Mouse (Mus musculus): ENCODE measurements around the gene Emc3. TPM values are rescaled to one million over a fixed set of nuclear protein-coding genes. Genes with fewer than 3 reads are reported as not detected.

The Emc3 gene
- total RNA-seq (2015) (60.4 and 64.5 TPM in 2 replicates), total RNA-seq (2017) (31.7 and 34.5 TPM in 2 replicates)

- peak; percentile 97 for ATAC-seq (replicated peaks; ENCODE audit: poor library complexity)
Measured at GRCm38 (mm10) chr6:113530932-113531839, at the start of gene Emc3, which contains the start of gene Fancd2. Emc3 (minus strand) TSS chr6:113531652. Fancd2 (plus strand) TSS chr6:113531682.

DNA sequence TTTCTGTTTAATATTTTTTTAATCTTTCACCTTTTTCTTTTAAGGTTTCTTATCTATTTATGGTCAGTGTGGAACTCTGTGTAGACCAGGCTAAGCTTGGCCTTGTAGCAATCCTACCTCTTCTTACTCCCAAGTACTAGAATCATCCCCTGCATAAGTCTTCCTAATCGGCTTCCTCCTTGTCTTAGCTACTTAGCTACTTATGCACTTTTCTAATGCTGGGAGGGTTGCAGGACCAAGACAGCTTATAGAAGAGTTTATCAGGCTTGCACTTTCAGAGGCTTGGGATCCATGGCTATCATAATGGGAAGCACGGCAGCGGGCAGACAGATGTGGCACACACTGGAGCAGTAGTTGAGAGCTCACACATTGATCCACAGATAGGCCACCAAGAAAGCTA is 47.9 kb upstream of the Emc3 start:
- ATAC-seq (replicated peaks; ENCODE audit: poor library complexity): no peak

DNA sequence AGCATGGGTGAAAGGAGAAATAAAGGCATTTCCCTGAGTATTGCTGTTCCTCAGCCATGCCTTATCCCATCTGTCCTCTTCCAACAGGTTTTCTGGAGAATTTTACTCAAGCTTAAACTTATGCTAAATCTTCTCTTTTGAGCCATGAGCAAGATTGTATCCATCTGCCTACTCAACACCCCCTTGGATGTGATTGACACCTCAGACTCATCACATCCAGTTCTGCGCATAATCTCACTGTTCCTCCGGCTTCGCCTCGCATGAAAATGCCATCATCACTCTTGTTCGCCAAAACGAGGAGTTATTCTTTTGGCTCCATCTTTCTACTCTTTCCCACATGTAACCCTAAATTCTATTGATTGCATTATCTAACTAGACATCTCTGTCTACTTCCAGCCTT is 44.6 kb upstream of the Emc3 start:
- no peak for ATAC-seq (replicated peaks; ENCODE audit: poor library complexity)

GRCm38 (mm10) chr6:113564557-113564956 is 33.1 kb upstream of the Emc3 start:
- ATAC-seq (replicated peaks; ENCODE audit: poor library complexity): no peak

DNA sequence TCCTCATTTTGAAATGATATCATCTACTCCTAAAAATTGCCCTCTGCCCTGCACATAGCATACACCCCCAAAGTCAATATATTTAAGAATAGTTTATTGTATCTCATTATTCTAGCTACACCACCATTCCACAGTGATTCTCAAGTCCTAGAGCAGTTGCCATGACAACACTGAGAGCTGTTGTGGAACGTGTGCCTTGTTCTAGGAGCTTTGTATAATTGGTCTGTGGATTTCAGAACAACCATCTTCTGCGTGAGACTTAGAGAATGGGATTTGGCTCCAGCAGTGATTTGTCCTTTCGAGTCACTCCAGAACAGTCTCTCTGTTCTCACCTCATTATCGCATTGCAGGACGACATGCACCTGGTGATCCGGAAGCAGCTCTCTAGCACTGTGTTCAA is 28.3 kb upstream of the Emc3 start:
- no peak for ATAC-seq (replicated peaks; ENCODE audit: poor library complexity)

- peak; percentile 86 for ATAC-seq (replicated peaks; ENCODE audit: poor library complexity)
Measured at GRCm38 (mm10) chr6:113543906-113544481, 12.5 kb upstream of the Emc3 start.

GRCm38 (mm10) chr6:113541610-113542009 is 10.2 kb upstream of the Emc3 start:
- no peak for ATAC-seq (replicated peaks; ENCODE audit: poor library complexity)

DNA sequence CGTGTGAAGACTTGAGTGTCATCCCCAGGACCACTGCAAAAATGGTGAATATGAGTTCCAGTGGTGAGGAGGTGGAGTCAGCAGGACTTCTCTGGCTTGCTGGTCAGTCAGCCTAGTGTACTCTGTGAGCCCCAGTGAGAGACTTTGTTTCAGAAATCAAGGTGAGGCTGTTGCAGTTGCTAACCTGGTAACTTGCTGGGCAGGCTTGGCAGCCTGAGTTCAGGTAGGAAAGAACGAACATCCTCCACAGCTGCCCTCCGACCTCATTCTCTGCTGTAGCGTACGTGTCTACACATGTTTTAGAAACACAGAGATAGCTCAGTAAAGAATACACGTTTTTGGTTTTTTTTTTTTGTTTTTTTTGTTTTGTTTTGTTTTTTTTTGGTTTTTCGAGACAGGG is 3.4 kb upstream of the Emc3 start:
- no peak for ATAC-seq (replicated peaks; ENCODE audit: poor library complexity)

- ATAC-seq (replicated peaks; ENCODE audit: poor library complexity): no peak
Measured at GRCm38 (mm10) chr6:113531840-113532404, 470 bp upstream of the Emc3 start.

DNA sequence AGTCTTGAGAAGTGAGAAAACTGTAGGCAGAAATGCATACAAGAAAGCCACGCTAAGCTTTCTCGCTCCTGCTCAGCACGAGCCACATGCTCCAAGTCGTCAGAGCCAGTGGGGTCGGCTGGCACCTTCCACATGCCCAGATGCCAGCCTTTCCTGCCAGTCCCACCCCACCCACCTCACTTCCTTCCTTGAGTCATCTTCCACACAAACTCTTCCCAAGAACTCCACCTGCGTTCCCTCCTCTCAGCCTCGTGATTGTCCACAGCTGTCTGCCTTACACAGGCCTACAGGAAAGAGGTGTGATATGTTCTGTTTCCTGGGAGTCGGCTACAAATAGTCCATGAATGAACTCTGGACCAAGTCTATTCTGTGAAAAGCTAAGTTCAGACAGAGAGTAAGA is 8.0 kb downstream of the Emc3 start:
- no peak for ATAC-seq (replicated peaks; ENCODE audit: poor library complexity)

DNA sequence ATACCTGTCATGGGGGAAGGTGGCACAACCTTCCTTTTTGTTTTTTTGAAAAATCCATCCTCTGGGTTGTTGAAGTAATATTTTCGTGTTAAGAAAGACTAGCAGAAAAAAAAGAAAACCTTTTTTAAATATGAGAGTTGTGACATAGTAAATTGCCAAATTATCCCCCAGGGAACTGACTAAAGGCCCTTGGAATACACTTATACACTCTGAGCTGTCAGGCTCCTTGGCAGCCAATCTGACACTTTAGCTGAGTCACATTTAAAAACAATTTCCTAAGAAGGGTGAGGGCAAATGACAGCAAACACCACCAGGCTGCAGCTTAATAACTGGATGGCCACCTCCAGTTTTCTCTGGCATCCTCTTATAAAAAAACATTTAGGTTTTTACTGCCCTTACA is 9.1 kb downstream of the Emc3 start:
- no peak for ATAC-seq (replicated peaks; ENCODE audit: poor library complexity)

- peak; percentile 75 for ATAC-seq (replicated peaks; ENCODE audit: poor library complexity)
Measured at GRCm38 (mm10) chr6:113517434-113518080, 13.9 kb downstream of the Emc3 start.

DNA sequence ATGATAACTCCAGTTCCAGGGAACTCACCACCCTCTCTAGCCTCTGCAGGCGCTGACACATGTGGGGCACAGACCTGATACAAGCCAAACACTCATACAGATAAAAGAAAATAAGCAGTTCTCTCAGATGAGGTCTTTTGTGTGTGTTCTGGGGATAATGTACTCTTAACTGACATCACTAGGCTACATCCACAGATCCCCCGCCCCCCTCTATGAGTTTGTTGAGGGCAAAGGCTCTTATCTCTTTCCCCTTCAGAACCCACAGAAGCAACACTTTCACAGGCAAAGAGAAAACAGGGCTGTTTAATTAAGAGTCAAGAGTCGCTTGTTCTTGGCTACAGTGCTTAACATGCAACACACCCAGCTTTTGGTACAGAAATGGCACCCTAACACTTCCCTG is 16.9 kb downstream of the Emc3 start:
- peak; percentile 70 for ATAC-seq (replicated peaks; ENCODE audit: poor library complexity)

- ATAC-seq (replicated peaks; ENCODE audit: poor library complexity): no peak
Measured at GRCm38 (mm10) chr6:113513944-113514343, 17.5 kb downstream of the Emc3 start.

GRCm38 (mm10) chr6:113508947-113509280 is 22.5 kb downstream of the Emc3 start:
- no peak for ATAC-seq (replicated peaks; ENCODE audit: poor library complexity)

- ATAC-seq (replicated peaks; ENCODE audit: poor library complexity): peak; percentile 44; the same call in 1 of the 2 replicates
Measured at GRCm38 (mm10) chr6:113508272-113508946, 23.0 kb downstream of the Emc3 start.

DNA sequence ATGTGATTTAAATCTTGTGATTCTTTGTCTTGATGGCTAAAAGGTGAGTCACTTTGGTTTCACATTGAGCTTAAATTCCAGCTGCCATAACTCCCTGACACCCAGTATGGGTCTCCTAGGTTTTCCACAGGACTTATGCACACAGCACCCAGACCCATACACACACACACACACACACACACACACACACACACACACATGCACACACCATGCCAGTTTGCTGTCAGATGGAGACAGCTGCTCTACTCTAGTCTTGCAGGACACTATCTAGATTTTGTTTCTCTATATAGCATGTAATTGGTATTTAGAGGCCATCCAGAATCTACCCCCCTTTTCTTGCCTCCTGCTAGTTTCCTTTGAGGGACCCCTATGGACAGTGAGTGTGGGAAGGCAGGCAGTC is 24.3 kb downstream of the Emc3 start:
- ATAC-seq (replicated peaks; ENCODE audit: poor library complexity): no peak

DNA sequence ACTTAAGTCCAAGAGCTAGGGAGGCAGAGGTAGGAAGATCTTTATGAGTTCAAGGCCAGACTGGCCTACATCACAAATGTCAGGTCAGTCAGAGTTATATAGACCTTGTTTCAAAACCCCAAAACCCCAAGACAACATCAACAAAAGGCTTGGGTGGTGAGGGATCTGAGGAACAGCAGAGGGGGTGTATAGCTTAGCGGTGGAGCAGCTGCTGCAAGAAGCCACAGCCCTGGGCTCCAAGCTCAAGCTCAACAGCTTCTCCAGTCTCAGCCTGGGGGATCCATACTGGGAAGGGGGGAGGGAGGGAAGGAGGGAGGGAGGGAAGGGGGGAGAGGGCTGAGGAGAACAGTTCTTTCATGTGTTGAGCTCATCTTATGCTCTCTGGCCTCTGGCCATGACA is 25.8 kb downstream of the Emc3 start:
- ATAC-seq (replicated peaks; ENCODE audit: poor library complexity): no peak

DNA sequence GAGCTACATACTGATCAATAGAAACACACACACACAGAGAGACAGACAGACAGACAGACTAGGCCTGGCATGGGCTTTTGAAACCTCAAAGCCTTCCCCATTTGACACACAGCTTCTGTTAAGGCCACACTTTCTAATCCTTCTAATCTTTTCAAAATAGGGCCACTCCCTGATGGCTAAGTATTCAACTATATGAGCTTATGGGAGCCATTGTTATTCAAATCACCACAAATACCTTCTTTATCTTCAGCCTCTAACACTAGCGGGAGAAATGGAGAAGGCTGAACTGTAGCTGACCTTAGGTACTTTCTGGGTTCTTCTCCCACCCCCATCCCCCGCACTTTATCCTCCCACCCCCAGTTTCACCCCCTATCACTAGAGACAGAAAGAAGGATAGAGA is 28.7 kb downstream of the Emc3 start:
- no peak for ATAC-seq (replicated peaks; ENCODE audit: poor library complexity)

GRCm38 (mm10) chr6:113501388-113502084 is 29.9 kb downstream of the Emc3 start, which contains the start of gene Prrt3:
Prrt3 (minus strand) TSS chr6:113501931.
- no peak for ATAC-seq (replicated peaks; ENCODE audit: poor library complexity)

Measured in megakaryocyte progenitor cell, adult 5-6 weeks (primary cell).